Mouse (Mus musculus): ENCODE measurements around the gene Fam171b. TPM values are rescaled to one million over a fixed set of nuclear protein-coding genes. Genes with fewer than 3 reads are reported as not detected.

The Fam171b gene
- 80.4 and 87.7 TPM in 2 replicates for polyA plus RNA-seq (2021; fragmentation: Nextera tagmentation)
- long read RNA-seq, experiment 1, full-length matches to known transcripts: 274 of 442 reads
- long read RNA-seq, experiment 1, partial matches to known transcripts: 97 of 442 reads
- long read RNA-seq, experiment 1, other reads (novel, unspliced or antisense): 71 of 442 reads
- long read RNA-seq, experiment 2, full-length matches to known transcripts: 1,327 of 1,563 reads
- long read RNA-seq, experiment 2, partial matches to known transcripts: 100 of 1,563 reads
- long read RNA-seq, experiment 2, other reads (novel, unspliced or antisense): 136 of 1,563 reads

GRCm38 (mm10) chr2:83812483-83813272 lies at the start of gene Fam171b:
TSS of gene Fam171b (plus strand) at chr2:83812636.

Other genes starting within 250 kb of the Fam171b start
- gene Zc3h15, start 168.2 kb upstream of the Fam171b start, polyA plus RNA-seq (2021; fragmentation: Nextera tagmentation): 207 and 213 TPM in 2 replicates
- 23.3 and 42.4 TPM in 2 replicates for gene Itgav, start 88.2 kb upstream of the Fam171b start, polyA plus RNA-seq (2021; fragmentation: Nextera tagmentation)
- gene Zswim2, start 128.6 kb downstream of the Fam171b start, polyA plus RNA-seq (2021; fragmentation: Nextera tagmentation): 0.06 TPM in 1 of 2 replicates, not detected in the other
- not detected in 2 replicates for gene Gm13698, start 143.1 kb downstream of the Fam171b start, polyA plus RNA-seq (2021; fragmentation: Nextera tagmentation)
- not detected in 2 replicates for gene Gm13693, start 148.9 kb downstream of the Fam171b start, polyA plus RNA-seq (2021; fragmentation: Nextera tagmentation)
- gene Gm13695, start 154.7 kb downstream of the Fam171b start, polyA plus RNA-seq (2021; fragmentation: Nextera tagmentation): not detected in 2 replicates
- not detected in 2 replicates for gene Gm13696, start 160.5 kb downstream of the Fam171b start, polyA plus RNA-seq (2021; fragmentation: Nextera tagmentation)
- gene Gm13694, start 166.3 kb downstream of the Fam171b start, polyA plus RNA-seq (2021; fragmentation: Nextera tagmentation): not detected in 2 replicates
- gene Gm13697, start 172.1 kb downstream of the Fam171b start, polyA plus RNA-seq (2021; fragmentation: Nextera tagmentation): not detected in 2 replicates
- gene Gm13691, start 177.9 kb downstream of the Fam171b start, polyA plus RNA-seq (2021; fragmentation: Nextera tagmentation): not detected in 2 replicates

Measured in layer of hippocampus, adult 6 months (tissue).